In genomic region chr4:139598356-139598755, GRCm38 (mm10) we compare ENCODE assay signal across 8 mouse cellular contexts. TPM values are rescaled to one million over a fixed set of nuclear protein-coding genes. Genes with fewer than 3 reads are reported as not detected.
A peak's percentile ranks its signal among the peaks of the same experiment; 100 is the strongest.
DNase-seq lines count a peak whose midpoint lies in the region; ATAC-seq lines count a peak whose summit lies in the region.

No protein-coding gene starts in this region.

- H3K27ac ChIP-seq in embryonic facial prominence, embryonic 12.5 days, result peak overlapping the region; percentile 93
- H3K27ac ChIP-seq in hindbrain, embryonic 16.5 days (ENCODE audit: low read depth, low read length), result peak overlapping the region; percentile 53
- H3K27ac ChIP-seq in midbrain, embryonic 15.5 days, result peak overlapping the region; percentile 77

- H3K4me3 ChIP-seq in embryonic facial prominence, embryonic 12.5 days, result no peak overlapping the region
- H3K4me3 ChIP-seq in hindbrain, embryonic 16.5 days (ENCODE audit: low read length), result no peak overlapping the region
- H3K4me3 ChIP-seq in midbrain, embryonic 15.5 days, result no peak overlapping the region

- peaks cover 78% of the 10 kb centered on the region for H3K4me1 ChIP-seq in embryonic facial prominence, embryonic 12.5 days
- peaks cover 52% of the 10 kb centered on the region for H3K4me1 ChIP-seq in hindbrain, embryonic 16.5 days (ENCODE audit: control insufficient read depth, insufficient read depth, low read depth, low read length)
- peaks cover 52% of the 10 kb centered on the region for H3K4me1 ChIP-seq in midbrain, embryonic 15.5 days

- peak; percentile 25 to 47 for DNase-seq in kidney, postnatal 4 days
- DNase-seq in kidney, adult 18-20 months, result no peak
- DNase-seq in adrenal gland, adult 2 months, result no peak
- no peak for DNase-seq in right cerebral cortex, postnatal 25 days
- DNase-seq in urinary bladder, postnatal 36 days (ENCODE audit: low spot score in 2 of 2), result no peak

- no peak for ATAC-seq in embryonic facial prominence, embryonic 12.5 days (ENCODE audit: insufficient number of reproducible peaks, insufficient read depth, low FRiP score, low TSS enrichment)
- no peak for ATAC-seq in hindbrain, embryonic 16.5 days
- no peak for ATAC-seq in midbrain, embryonic 15.5 days (replicated peaks)

- H3K36me3 ChIP-seq in embryonic facial prominence, embryonic 12.5 days, result no peaks in the 10 kb centered on the region
- H3K36me3 ChIP-seq in hindbrain, embryonic 16.5 days (ENCODE audit: control insufficient read depth, insufficient read depth, low read length), result no peaks in the 10 kb centered on the region
- H3K36me3 ChIP-seq in midbrain, embryonic 15.5 days (replicated peaks), result no peaks in the 10 kb centered on the region

- no peak overlapping the region for H3K9ac ChIP-seq in embryonic facial prominence, embryonic 12.5 days
- peak overlapping the region; percentile 38; the same call in 1 of the 2 replicates for H3K9ac ChIP-seq in hindbrain, embryonic 16.5 days (ENCODE audit: low read depth, low read length)
- H3K9ac ChIP-seq in midbrain, embryonic 15.5 days, result no peak overlapping the region

- peak overlapping the region; percentile 42 for H3K4me2 ChIP-seq in embryonic facial prominence, embryonic 12.5 days (replicated peaks)
- peak overlapping the region; percentile 46 for H3K4me2 ChIP-seq in hindbrain, embryonic 16.5 days (ENCODE audit: low read length)
- no peak overlapping the region; the same call in 1 of the 2 replicates for H3K4me2 ChIP-seq in midbrain, embryonic 15.5 days

- no peaks in the 10 kb centered on the region for H3K9me3 ChIP-seq in embryonic facial prominence, embryonic 12.5 days
- H3K9me3 ChIP-seq in hindbrain, embryonic 16.5 days (ENCODE audit: control insufficient read depth, low read length), result no peaks in the 10 kb centered on the region
- H3K9me3 ChIP-seq in midbrain, embryonic 15.5 days, result no peaks in the 10 kb centered on the region

- H3K27me3 ChIP-seq in embryonic facial prominence, embryonic 12.5 days, result no peaks in the 10 kb centered on the region
- no peaks in the 10 kb centered on the region for H3K27me3 ChIP-seq in hindbrain, embryonic 16.5 days (replicated peaks; ENCODE audit: control insufficient read depth, insufficient read depth, low read length)
- no peaks in the 10 kb centered on the region for H3K27me3 ChIP-seq in midbrain, embryonic 15.5 days (replicated peaks)

- 24% methylated on average over 13 of the region's 13 CpGs for WGBS in embryonic facial prominence, embryonic 12.5 days
- WGBS in hindbrain, embryonic 16.5 days, result 30% methylated on average over 13 of the region's 13 CpGs
- WGBS in midbrain, embryonic 15.5 days, result 34% methylated on average over 13 of the region's 13 CpGs

RNA-seq across cellular contexts. Expression of gene Gm21969, which starts 4.6 kb away (rescaled TPM):
- polyA plus RNA-seq in embryonic facial prominence, embryonic 12.5 days (2016; fragmentation: Nextera tagmentation; extraction: Ambion mirVana), result not detected in 2 replicates
- polyA plus RNA-seq in hindbrain, embryonic 16.5 days (2015; fragmentation: Nextera tagmentation; extraction: Ambion mirVana), result not detected in 2 replicates
- polyA plus RNA-seq in midbrain, embryonic 15.5 days (2015; fragmentation: Nextera tagmentation; extraction: Ambion mirVana), result not detected in 2 replicates
- total RNA-seq in adrenal gland, adult 2 months (2021), result under 1 TPM in 1 of 2 experiments, not detected in 1; 0.09 TPM
- 0.03 and 0.10 TPM in 2 replicates for polyA plus RNA-seq in adrenal gland, adult 2 months (2012; rRNA removed)

RNA-seq across cellular contexts. Expression of gene Aldh4a1, which starts 24.3 kb away (rescaled TPM):
- 25.6 and 27.1 TPM in 2 replicates for polyA plus RNA-seq in embryonic facial prominence, embryonic 12.5 days (2016; fragmentation: Nextera tagmentation; extraction: Ambion mirVana)
- polyA plus RNA-seq in hindbrain, embryonic 16.5 days (2015; fragmentation: Nextera tagmentation; extraction: Ambion mirVana), result 31.9 and 35.4 TPM in 2 replicates
- polyA plus RNA-seq in midbrain, embryonic 15.5 days (2015; fragmentation: Nextera tagmentation; extraction: Ambion mirVana), result 27.1 and 32.0 TPM in 2 replicates
- total RNA-seq in adrenal gland, adult 2 months (2021), result 100 to 1,000 TPM in 1 of 2 experiments, 10 to 100 TPM in 1; 77.6 to 145 TPM
- 221 and 280 TPM in 2 replicates for polyA plus RNA-seq in adrenal gland, adult 2 months (2012; rRNA removed)

RNA-seq across cellular contexts. Expression of gene Tas1r2, which starts 55.0 kb away (rescaled TPM):
- polyA plus RNA-seq in embryonic facial prominence, embryonic 12.5 days (2016; fragmentation: Nextera tagmentation; extraction: Ambion mirVana), result not detected in 2 replicates
- not detected in 2 replicates for polyA plus RNA-seq in hindbrain, embryonic 16.5 days (2015; fragmentation: Nextera tagmentation; extraction: Ambion mirVana)
- not detected in 2 replicates for polyA plus RNA-seq in midbrain, embryonic 15.5 days (2015; fragmentation: Nextera tagmentation; extraction: Ambion mirVana)
- not detected for total RNA-seq in adrenal gland, adult 2 months (2021)
- polyA plus RNA-seq in adrenal gland, adult 2 months (2012; rRNA removed), result 0.03 TPM in 1 of 2 replicates, not detected in the other

Comparison
In these comparisons a context has a peak if more than half of its experiments do, and no peak if none do; other contexts are left out.
1. DNase-seq: peak in kidney, postnatal 4 days (2 of 2); none in kidney, adult 18-20 months (single experiment), adrenal gland, adult 2 months (single experiment), right cerebral cortex, postnatal 25 days (single experiment) and urinary bladder, postnatal 36 days (0 of 2).
2. Peak in every context shown above with its lines, with median percentiles within 50 percentile points of each other: H3K27ac ChIP-seq.